Mouse (Mus musculus) liver, adult 2 months (tissue): Measurements from ENCODE around the gene Defa36.
"Not testable (repeated sequence)": the region's sequence is repeated elsewhere in the genome, so short reads cannot be mapped to it uniquely, and the experiment has no call there.

Source experiments
- CTCF ChIP-seq: fragments of 200-500 bp; IDR thresholded peaks from 2 replicates; pipeline ENCODE4 v1.5.1; 2011; ENCODE audit warnings: low read depth, low read length, control low read depth
- POLR2A ChIP-seq: fragments of 200-500 bp; IDR thresholded peaks from 2 replicates; pipeline ENCODE4 v1.6.1; 2011; ENCODE audit warnings: low read length, control low read depth; ENCODE audit not compliant: insufficient read depth; ENCODE audit errors: extremely low read depth

GRCm38 (mm10) chr8:21456460-21456859 is 29.2 kb downstream of the Defa36 start, which contains the start of gene Gm7849:
- not testable (repeated sequence) for TF ChIP-seq POLR2A, CTCF
